Mouse (Mus musculus): ENCODE measurements at regions not wholly inside any gene's neighbourhood (a gene's known extent, or its start where the extent isn't known, plus 50 kb on each side); places are given as distances from the start of the nearest gene placed in this dataset.

DNA sequence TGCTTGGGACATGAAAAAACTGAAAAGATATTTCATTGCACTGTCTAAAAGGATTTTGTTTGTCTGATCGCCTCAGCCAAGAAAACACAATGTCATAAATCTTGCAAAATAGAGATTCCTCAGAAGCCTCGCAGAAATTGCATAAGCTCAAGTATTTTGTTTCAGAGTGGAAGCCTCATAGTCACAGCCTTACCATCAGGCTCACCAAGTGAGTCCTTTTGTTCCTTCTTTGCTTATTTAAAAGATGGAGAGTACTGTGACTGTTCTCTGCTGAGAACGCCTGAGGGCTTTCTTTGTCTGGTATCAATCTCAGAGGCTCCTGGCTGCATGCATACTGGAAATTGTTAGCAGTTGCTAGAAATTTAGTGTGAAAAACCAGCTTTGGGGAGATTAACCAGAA is 367.0 kb upstream of the Cited2 start:
- no peak for DNase-seq (ENCODE audit: low read depth, low spot score)

DNA sequence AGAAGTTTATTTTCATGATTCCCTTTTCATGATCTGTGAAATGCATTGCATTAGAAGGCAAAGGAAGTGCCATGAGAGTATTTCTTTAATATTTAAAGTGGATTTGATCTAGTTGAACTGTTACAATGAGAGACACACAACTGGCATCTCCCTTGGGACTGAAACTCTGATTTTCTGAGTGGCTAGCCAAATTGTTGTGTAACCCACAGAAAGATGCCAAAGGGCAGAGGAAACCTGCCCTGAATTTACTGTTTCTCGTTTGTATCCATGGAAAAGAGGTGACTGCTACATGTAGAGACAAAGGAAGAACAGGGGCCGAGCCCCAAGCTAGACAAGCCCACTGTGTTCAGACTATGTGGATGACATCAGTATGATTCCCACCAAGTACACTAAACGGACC is 360.4 kb upstream of the Cited2 start:
- DNase-seq (ENCODE audit: low read depth, low spot score), result no peak

DNA sequence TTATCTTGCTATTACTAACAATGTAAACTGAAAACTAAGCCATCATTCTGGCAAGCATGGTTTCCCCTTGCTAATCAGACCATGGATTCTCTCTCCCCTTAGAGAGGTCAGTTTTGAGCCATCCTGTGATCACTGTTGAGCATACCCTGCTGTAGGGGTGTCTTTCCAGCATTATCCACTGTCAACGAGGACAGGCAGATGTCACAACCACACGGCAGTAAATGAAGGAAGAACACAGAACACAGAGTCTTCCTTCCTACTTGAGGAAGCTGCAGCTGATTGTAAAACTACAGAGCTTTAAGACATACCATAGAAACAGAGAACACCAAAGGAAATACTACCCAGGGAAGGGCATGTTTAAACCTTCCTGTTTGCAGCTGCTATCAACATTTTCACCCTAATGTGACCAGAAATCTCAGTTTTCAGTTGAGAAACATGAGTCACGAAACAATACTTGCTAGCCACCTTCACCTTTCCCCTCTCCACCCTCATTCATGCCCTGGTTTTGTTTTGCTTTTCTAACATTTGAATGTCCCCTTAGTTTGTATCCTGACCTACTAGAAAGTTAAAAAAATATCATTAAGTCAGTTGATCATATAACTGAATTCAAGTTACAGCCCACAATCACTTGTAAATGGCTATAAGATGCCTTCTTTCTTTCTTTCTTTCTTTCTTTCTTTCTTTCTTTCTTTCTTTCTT is 356.8 kb upstream of the Cited2 start:
- no peak for DNase-seq (ENCODE audit: low read depth, low spot score)

- no peak for DNase-seq (ENCODE audit: low read depth, low spot score)
Observed at GRCm38 (mm10) chr10:17367026-17367425, 356.0 kb upstream of the Cited2 start.

DNA sequence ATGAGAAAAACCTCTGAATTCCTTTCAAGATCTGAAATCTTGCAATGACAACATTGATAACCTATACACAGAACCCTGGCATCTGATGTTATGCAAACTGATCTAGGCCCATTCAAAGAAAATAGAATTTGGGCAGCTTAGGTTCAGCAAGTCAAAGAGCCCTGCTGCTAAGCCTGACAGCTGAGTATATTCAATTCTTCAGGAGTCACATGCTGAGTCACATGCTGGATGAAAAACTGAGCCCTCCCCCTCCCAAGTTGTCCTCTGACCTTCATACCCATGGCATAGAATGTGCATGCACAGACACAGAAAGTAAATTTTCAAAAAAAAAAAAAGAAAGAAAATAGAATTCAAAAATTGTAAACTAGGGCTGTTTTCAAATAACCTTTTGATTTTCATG is 355.6 kb upstream of the Cited2 start:
- DNase-seq (ENCODE audit: low read depth, low spot score), result no peak

GRCm38 (mm10) chr10:17368636-17369035 is 354.4 kb upstream of the Cited2 start:
- DNase-seq (ENCODE audit: low read depth, low spot score), result no peak

DNA sequence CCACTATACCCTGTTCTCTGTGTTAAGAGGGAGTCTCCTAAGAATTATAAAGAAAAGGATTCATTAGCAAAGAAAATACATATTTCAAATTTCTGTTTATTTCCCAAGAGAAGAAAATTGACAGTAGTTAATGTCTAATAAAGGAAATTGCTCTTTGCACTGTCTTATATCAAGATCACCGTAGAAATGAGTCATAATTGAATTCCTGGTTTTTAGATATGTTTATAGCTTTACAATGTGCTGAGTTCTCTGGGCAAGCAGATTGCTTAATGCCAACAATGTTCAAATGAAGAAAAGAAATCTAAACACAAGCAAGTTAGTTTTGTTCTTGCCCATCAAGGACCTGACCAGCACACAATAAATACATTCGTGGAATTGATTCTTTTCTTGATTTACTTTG is 350.1 kb upstream of the Cited2 start:
- no peak for DNase-seq (ENCODE audit: low read depth, low spot score)

DNA sequence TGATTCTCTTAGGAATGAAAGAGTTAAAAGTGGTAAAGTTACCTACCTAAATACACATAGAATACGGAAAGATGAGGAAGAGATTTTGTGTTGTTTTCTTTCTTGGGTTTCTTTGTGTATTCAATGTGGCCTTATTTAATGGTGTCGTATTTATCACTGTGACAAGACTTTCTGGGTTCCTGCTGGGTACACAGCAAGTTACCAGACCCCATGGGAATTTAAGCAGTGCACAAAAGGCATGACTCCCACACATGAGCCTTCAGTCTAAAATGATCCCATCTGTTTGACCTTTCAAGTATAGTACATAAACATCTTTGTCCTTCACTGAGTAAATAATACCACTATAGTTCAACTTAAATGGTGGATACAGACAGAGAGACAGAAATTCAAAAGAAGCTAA is 349.0 kb upstream of the Cited2 start:
- no peak for DNase-seq (ENCODE audit: low read depth, low spot score)

- DNase-seq (ENCODE audit: low read depth, low spot score), result no peak
Observed at GRCm38 (mm10) chr10:17382990-17383389, 340.0 kb upstream of the Cited2 start.

- peak; percentile 6 for DNase-seq (ENCODE audit: low read depth, low spot score)
Observed at GRCm38 (mm10) chr10:17385181-17385580, 337.8 kb upstream of the Cited2 start.

- DNase-seq (ENCODE audit: low read depth, low spot score), result no peak
Observed at GRCm38 (mm10) chr10:17387296-17387695, 335.7 kb upstream of the Cited2 start.

GRCm38 (mm10) chr10:17395495-17396224 is 327.4 kb upstream of the Cited2 start:
- peak; percentile 18 for DNase-seq (ENCODE audit: low read depth, low spot score)

DNA sequence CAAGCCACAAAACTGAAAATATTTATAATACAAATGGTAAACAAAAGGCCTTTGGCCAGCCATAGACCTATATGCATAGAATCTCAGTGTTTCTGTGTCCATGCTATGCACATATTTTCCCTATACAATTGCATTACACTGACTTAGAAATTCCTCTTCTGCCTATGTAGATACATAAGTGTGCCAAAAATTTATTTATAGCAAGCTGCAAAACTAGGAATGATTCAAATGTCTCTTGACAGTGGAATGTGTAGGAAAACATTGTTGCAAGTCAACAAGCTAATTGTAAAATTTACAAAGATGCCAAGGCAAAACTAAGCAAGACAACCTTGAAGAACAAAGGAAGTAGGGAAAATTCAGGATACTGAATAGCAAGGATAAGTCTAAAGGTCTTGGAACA is 319.1 kb upstream of the Cited2 start:
- DNase-seq (ENCODE audit: low read depth, low spot score), result no peak

GRCm38 (mm10) chr10:17407854-17408606 is 315.0 kb upstream of the Cited2 start:
- DNase-seq (ENCODE audit: low read depth, low spot score), result no peak

GRCm38 (mm10) chr10:17408781-17409180 is 314.2 kb upstream of the Cited2 start:
- DNase-seq (ENCODE audit: low read depth, low spot score), result no peak

GRCm38 (mm10) chr10:17411300-17411987 is 311.6 kb upstream of the Cited2 start:
- DNase-seq (ENCODE audit: low read depth, low spot score), result no peak

GRCm38 (mm10) chr10:17415112-17415511 is 307.9 kb upstream of the Cited2 start:
- no peak for DNase-seq (ENCODE audit: low read depth, low spot score)

GRCm38 (mm10) chr10:17416121-17416520 is 306.9 kb upstream of the Cited2 start:
- no peak for DNase-seq (ENCODE audit: low read depth, low spot score)

GRCm38 (mm10) chr10:17417394-17417793 is 305.6 kb upstream of the Cited2 start:
- no peak for DNase-seq (ENCODE audit: low read depth, low spot score)

GRCm38 (mm10) chr10:17418227-17418685 is 304.8 kb upstream of the Cited2 start:
- no peak for DNase-seq (ENCODE audit: low read depth, low spot score)

DNA sequence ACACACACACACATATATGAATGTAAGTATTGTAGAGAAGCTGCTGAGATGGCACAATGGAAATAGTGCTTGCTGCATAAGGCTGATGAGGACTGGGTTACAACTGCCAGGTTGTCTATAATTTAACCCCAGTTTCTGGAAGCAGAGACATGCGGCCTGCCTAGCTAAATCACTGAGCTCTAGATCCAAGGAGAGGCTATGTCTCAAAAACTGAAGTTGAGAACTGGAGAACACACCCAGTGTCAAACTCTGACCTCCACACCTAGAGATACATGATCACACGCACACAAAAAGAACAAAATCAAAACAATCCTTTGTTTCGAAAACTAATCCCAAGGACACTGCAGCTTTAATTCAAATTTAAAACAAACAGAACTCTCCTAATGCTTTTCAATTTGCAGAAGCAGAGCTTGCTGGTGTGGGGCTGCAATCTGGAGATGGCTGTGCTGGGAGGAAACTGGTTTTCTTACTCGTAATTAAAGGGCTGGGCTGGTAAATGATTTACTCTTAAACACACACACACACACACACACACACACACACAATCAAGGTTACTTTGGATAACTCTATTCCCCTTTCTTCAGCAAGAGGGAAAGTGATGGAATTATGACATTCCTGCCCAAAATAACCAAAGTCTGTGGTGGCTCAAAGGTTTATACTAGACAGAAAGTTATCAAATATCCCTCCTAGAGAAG is 299.3 kb upstream of the Cited2 start:
- no peak for DNase-seq (ENCODE audit: low read depth, low spot score)

All from ES-CJ7 (cell line).